Mouse (Mus musculus): ENCODE measurements at regions not wholly inside any gene's neighbourhood (a gene's known extent, or its start where the extent isn't known, plus 50 kb on each side); places are given as distances from the start of the nearest gene placed in this dataset.
"Not testable (repeated sequence)": the region's sequence is repeated elsewhere in the genome, so short reads cannot be mapped to it uniquely, and the experiment has no call there.

DNA sequence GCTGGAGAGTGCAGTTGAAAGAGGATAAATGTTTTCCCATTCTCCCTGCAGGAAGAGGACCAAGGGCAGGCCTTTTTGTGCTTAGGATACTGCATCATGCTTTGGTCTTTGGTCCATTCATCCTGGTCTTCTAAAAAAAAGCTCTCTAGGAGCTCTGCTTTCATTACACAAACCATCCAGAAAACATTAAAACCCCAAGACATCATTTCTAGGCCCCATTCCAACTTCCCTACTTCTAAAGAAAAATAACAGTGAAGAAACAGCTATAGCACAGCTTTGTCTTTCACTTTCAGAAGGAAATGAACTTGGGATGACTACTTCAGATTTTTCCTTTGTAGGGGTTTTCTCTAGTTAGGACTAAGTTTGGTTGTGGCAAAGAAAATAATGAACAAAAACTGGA lies 185.1 kb upstream of the Tmc3 start:
- Histone ChIP-seq H3K27me3 (no peaks in the 10 kb centered on the region), H3K4me2 (replicated peaks) (no peak overlapping the region), H3K9me3 (no peaks in the 10 kb centered on the region), H3K9ac (replicated peaks) (no peak overlapping the region), H3K27ac (replicated peaks) (no peak overlapping the region), H3K36me3 (no peaks in the 10 kb centered on the region), H3K4me1 (no peaks in the 10 kb centered on the region), H3K4me3 (no peak overlapping the region)
- ATAC-seq (replicated peaks): no peak

DNA sequence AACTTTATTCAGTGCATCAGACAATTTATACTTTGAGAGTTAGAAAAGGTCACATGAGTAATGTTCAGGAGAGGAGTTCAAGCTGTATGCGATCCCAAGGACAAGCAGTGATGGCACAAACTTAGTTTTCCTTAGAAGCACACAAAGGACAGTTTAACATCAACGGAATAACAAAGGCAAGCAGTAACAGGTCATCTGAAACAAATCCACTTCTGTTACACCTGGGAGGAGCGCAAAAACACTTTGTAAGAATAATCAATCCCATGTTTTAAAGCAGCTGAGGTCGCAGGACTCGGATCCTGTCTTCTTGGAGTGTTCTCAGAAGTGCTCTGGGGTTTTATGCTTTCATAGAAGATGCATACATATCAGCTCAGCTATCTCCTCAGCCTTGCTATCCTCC lies 183.7 kb upstream of the Tmc3 start:
- Histone ChIP-seq H3K9me3 (no peaks in the 10 kb centered on the region), H3K27me3 (no peaks in the 10 kb centered on the region), H3K36me3 (no peaks in the 10 kb centered on the region), H3K27ac (replicated peaks) (no peak overlapping the region), H3K4me3 (no peak overlapping the region), H3K9ac (replicated peaks) (no peak overlapping the region), H3K4me2 (replicated peaks) (no peak overlapping the region), H3K4me1 (no peaks in the 10 kb centered on the region)
- WGBS: 87% methylated on average over 5 of the region's 5 CpGs
- no peak for ATAC-seq (replicated peaks)

DNA sequence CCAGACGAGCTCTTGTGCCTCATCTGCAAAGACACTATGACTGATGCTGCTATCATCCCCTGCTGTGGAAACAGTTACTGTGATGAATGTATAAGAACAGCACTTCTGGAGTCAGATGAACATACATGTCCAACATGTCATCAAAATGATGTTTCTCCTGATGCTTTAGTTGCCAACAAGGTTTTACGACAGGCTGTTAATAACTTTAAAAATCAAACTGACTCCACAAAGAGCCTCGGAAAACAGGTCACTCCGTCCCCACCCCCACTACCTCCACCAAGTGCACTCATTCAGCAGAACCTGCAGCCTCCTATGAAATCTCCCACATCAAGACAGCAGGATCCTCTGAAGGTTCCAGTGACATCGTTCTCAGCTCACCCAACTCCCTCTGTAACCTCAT lies 172.0 kb upstream of the Tmc3 start:
- H3K9me3 ChIP-seq; H3K27me3 ChIP-seq; H3K9ac ChIP-seq (replicated peaks); H3K36me3 ChIP-seq; H3K4me3 ChIP-seq; H3K4me1 ChIP-seq; ATAC-seq (replicated peaks); H3K4me2 ChIP-seq (replicated peaks); H3K27ac ChIP-seq (replicated peaks): not testable (repeated sequence)
- 85% methylated on average over 5 of the region's 5 CpGs for WGBS

- ATAC-seq (replicated peaks): no peak
- Histone ChIP-seq H3K27ac (replicated peaks) (no peak overlapping the region), H3K9me3 (no peaks in the 10 kb centered on the region), H3K9ac (replicated peaks) (no peak overlapping the region), H3K36me3 (no peaks in the 10 kb centered on the region), H3K4me1 (peaks cover 4% of the 10 kb centered on the region; the same call in 1 of the 2 replicates), H3K4me3 (no peak overlapping the region), H3K27me3 (no peaks in the 10 kb centered on the region), H3K4me2 (replicated peaks) (no peak overlapping the region)
- 78% methylated on average over 3 of the region's 3 CpGs for WGBS
Measured at GRCm38 (mm10) chr7:83429929-83430556, 154.7 kb upstream of the Tmc3 start.

GRCm38 (mm10) chr7:83431094-83431493 lies 153.6 kb upstream of the Tmc3 start:
- Histone ChIP-seq H3K9me3 (no peaks in the 10 kb centered on the region), H3K36me3 (no peaks in the 10 kb centered on the region), H3K9ac (replicated peaks) (no peak overlapping the region), H3K27me3 (no peaks in the 10 kb centered on the region), H3K4me1 (peaks cover 4% of the 10 kb centered on the region; the same call in 1 of the 2 replicates), H3K4me3 (no peak overlapping the region), H3K27ac (replicated peaks) (no peak overlapping the region), H3K4me2 (replicated peaks) (no peak overlapping the region)
- no peak for ATAC-seq (replicated peaks)
- 67% methylated on average over 2 of the region's 2 CpGs for WGBS

DNA sequence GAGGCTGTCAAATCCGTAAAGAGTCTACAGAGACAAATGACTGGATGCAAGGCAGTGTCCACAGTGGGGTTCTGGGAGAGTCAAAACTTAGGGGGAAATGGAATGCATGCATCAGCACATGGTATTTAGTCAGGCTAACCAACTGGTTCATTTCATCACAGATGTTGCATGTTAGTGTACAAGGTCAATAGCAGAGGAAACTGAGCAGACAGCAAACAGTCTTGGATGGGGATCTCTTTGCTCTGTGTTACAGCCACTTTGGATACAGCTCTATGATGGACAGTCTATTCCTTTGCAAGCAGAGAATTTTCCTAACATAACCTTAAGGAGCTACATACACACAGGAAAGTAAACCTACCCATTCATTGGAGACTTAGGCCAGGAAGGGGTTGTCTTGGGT lies 151.9 kb upstream of the Tmc3 start:
- no peak overlapping the region for H3K9ac ChIP-seq (replicated peaks)
- WGBS: 93% methylated on average over 1 of the region's 1 CpGs

DNA sequence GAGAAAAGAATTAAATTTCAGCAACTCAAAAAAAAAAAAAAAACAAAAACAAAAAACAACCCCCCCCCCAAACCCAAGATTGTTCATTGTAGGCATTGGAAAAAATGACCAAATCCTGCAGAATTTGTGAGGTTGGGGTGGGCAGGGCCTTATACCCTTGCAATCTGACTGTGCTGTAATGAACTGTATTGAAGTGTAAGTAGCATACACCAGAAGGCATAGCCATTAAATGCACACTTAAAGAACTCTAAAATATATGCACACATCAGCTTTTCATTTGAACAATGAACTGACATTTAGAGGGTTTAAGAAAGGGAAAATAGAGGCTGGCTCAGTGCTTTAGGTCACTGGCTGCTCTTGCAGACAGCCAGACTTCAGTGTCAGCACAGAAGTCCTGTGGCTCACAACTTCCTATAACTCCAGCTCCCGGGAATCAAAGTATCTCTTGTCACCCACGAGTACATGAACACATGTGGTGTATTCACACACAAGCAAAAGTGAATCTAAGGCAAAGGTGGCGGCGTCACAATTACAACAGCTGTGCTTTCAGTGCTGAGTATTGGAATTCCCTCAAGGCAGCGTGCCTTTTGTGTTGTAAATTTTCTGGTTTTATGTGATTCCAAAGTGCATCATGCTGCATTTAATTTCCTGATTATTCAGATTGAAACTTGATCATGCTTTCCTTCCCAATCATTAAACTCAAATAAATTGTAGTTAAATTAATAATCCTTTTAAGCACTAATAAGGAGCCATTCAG lies 150.6 kb upstream of the Tmc3 start:
- H3K4me3 ChIP-seq: no peak overlapping the region
- H3K9ac ChIP-seq (replicated peaks): no peak overlapping the region
- no peak overlapping the region for H3K4me2 ChIP-seq (replicated peaks)
- no peaks in the 10 kb centered on the region for H3K36me3 ChIP-seq
- H3K27ac ChIP-seq (replicated peaks): no peak overlapping the region
- ATAC-seq (replicated peaks): no peak
- H3K4me1 ChIP-seq: peaks cover 4% of the 10 kb centered on the region; the same call in 1 of the 2 replicates
- no peaks in the 10 kb centered on the region for H3K27me3 ChIP-seq
- WGBS: 7% methylated on average over 5 of the region's 5 CpGs
- H3K9me3 ChIP-seq: no peaks in the 10 kb centered on the region

More for the DNA sequence above, 151.9 kb upstream of the Tmc3 start:
- ATAC-seq (replicated peaks): no peak
- peaks cover 4% of the 10 kb centered on the region; the same call in 1 of the 2 replicates for H3K4me1 ChIP-seq
- no peaks in the 10 kb centered on the region for H3K36me3 ChIP-seq
- no peak overlapping the region for H3K27ac ChIP-seq (replicated peaks)
- H3K4me2 ChIP-seq (replicated peaks): no peak overlapping the region
- H3K4me3 ChIP-seq: no peak overlapping the region
- no peaks in the 10 kb centered on the region for H3K9me3 ChIP-seq
- H3K27me3 ChIP-seq: no peaks in the 10 kb centered on the region

DNA sequence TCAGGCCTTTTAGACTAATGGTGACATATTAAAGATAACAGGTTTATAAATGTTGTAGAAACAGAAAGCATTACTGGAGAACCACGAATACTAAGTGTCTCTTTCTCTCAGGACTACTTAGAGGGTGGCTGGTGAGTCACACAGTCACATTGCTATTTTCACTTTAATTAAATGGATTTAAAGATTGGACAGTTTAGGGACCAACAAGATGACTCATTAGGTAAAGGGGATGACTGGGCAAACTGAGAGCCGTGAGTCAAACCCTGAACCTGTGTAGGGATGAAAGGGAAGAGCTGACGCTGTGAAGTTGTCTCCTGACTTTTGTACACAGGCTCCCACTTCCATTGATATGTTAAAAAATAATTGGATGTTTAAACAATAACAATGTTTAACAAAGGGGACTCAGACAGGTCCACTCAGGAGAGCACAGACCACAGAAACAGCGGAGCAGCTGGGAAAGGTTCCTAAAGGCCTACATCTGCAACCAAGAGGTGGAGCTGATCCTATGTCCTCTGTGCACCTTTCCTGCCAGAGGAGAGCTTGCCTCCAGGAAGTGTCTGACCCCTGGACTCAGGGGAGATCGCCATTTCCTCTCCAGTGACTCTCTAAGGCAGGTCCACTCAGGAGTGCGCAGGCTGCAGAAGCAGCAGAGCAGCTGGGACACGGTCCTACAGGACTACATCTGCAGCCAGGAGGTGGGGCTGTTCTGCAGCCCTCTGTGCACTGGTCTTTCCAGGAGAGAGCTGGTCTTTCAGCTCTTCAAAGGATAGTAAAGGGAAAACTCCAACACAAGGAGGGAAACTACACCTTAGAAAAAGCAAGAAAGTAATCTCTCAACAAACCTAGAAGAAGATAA lies 146.0 kb upstream of the Tmc3 start:
- Histone ChIP-seq H3K9me3 (no peaks in the 10 kb centered on the region), H3K4me3 (no peak overlapping the region), H3K4me1 (peaks cover 9% of the 10 kb centered on the region), H3K36me3 (no peaks in the 10 kb centered on the region), H3K27me3 (no peaks in the 10 kb centered on the region), H3K27ac (replicated peaks) (no peak overlapping the region), H3K9ac (replicated peaks) (no peak overlapping the region), H3K4me2 (replicated peaks) (no peak overlapping the region)
- WGBS: 62% methylated on average over 7 of the region's 7 CpGs
- ATAC-seq (replicated peaks): no peak

DNA sequence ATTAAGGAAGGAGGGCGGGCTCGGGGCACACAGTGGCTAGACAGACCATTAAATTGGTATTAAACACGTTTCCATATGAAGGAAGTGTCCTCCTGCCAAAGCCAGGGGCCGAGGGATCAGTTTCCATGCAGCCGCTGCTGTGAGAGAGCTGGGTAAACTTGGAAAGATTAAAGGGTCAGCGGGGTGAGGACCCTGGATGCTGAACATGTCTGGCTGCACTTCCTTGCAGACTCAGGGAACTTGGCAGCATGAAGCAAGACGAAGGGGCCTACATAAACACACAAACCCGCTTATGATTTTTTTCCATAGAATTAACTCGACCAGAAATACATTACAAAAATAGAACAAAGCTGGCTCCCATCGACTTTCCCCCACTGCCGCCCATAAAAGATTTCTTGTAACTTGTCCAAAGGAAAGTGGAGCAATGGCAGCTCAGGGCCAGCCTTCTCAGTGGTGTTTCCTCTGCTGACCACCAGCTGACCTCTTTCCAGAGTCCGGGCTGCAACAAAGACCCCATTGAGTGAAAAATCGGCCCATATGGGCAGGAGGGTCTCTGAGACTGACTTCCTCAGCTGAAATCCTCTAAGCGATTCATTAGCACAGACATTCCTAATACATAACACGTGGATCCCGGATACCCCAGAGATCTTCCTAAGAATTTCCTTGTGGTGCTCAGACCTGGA lies 141.0 kb upstream of the Tmc3 start:
- Histone ChIP-seq H3K4me3 (no peak overlapping the region), H3K4me1 (peaks cover 7% of the 10 kb centered on the region), H3K27ac (replicated peaks) (no peak overlapping the region), H3K36me3 (no peaks in the 10 kb centered on the region), H3K9me3 (no peaks in the 10 kb centered on the region), H3K27me3 (no peaks in the 10 kb centered on the region), H3K9ac (replicated peaks) (no peak overlapping the region), H3K4me2 (replicated peaks) (no peak overlapping the region)
- WGBS: 24% methylated on average over 16 of the region's 16 CpGs
- ATAC-seq (replicated peaks): no peak

GRCm38 (mm10) chr7:83444279-83444615 lies 140.5 kb upstream of the Tmc3 start:
- H3K27me3 ChIP-seq: no peaks in the 10 kb centered on the region
- 66% methylated on average over 1 of the region's 1 CpGs for WGBS

GRCm38 (mm10) chr7:83445181-83445926 lies 139.4 kb upstream of the Tmc3 start:
- ATAC-seq (replicated peaks): no peak; the same call in 1 of the 2 replicates
- Histone ChIP-seq H3K4me3 (no peak overlapping the region), H3K9ac (replicated peaks) (no peak overlapping the region), H3K4me1 (peaks cover 8% of the 10 kb centered on the region), H3K9me3 (no peaks in the 10 kb centered on the region), H3K36me3 (no peaks in the 10 kb centered on the region), H3K27ac (replicated peaks) (no peak overlapping the region), H3K27me3 (no peaks in the 10 kb centered on the region), H3K4me2 (replicated peaks) (no peak overlapping the region)
- WGBS: 57% methylated on average over 5 of the region's 5 CpGs

More at GRCm38 (mm10) chr7:83444279-83444615, 140.5 kb upstream of the Tmc3 start:
- Histone ChIP-seq H3K36me3 (no peaks in the 10 kb centered on the region), H3K27ac (replicated peaks) (no peak overlapping the region), H3K4me2 (replicated peaks) (no peak overlapping the region), H3K4me3 (no peak overlapping the region), H3K9ac (replicated peaks) (no peak overlapping the region), H3K9me3 (no peaks in the 10 kb centered on the region), H3K4me1 (peaks cover 7% of the 10 kb centered on the region)
- no peak for ATAC-seq (replicated peaks)
